Mouse (Mus musculus) liver, embryonic 14.5 days (tissue): Measurements from ENCODE around the gene Gpr88.

ENCODE experiments used
- CTCF ChIP-seq: IDR thresholded peaks from 2 replicates; pipeline ENCODE4 v1.5.1; 2016; ENCODE audit warnings: antibody characterized with exemption, low read depth, control low read depth
- EP300 ChIP-seq: IDR thresholded peaks from 2 replicates; pipeline ENCODE4 v1.6.1; 2016; ENCODE audit warnings: antibody characterized with exemption, low read depth

- TF ChIP-seq CTCF (no peak), EP300 (no peak)
These were observed 20.5 kb downstream of the Gpr88 start for GRCm38 (mm10) chr3:116232763-116233162.
